Mouse (Mus musculus): ENCODE results near the gene Nphs2. TPM values are rescaled to one million over a fixed set of nuclear protein-coding genes. Genes with fewer than 3 reads are reported as not detected.

Nphs2 gene
- polyA plus RNA-seq (2017; shearing (Covaris generic)): not detected

DNA sequence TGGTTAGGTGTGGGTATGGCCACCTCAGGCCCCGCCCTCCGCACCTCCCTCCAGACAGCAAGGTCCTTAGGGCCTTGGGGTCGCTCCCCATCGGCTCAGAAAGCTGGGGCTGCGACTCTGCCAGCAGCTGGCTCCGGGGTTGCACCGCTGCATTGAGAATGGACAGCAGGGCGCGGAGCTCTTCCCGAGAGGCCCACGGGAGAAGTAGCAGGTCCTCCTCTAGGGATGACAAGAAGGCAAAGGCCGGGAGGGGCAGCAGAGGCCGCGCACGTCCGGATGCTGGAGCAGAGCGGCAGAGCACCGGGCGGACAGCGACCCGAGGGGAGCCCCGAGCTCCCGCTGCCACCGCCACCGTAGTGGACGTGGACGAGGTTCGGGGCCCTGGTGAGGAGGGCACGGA lies at the start of gene Nphs2:
Gene Nphs2, plus strand, starts transcription at position 98 of the 400 bp plus-strand sequence.

DNA sequence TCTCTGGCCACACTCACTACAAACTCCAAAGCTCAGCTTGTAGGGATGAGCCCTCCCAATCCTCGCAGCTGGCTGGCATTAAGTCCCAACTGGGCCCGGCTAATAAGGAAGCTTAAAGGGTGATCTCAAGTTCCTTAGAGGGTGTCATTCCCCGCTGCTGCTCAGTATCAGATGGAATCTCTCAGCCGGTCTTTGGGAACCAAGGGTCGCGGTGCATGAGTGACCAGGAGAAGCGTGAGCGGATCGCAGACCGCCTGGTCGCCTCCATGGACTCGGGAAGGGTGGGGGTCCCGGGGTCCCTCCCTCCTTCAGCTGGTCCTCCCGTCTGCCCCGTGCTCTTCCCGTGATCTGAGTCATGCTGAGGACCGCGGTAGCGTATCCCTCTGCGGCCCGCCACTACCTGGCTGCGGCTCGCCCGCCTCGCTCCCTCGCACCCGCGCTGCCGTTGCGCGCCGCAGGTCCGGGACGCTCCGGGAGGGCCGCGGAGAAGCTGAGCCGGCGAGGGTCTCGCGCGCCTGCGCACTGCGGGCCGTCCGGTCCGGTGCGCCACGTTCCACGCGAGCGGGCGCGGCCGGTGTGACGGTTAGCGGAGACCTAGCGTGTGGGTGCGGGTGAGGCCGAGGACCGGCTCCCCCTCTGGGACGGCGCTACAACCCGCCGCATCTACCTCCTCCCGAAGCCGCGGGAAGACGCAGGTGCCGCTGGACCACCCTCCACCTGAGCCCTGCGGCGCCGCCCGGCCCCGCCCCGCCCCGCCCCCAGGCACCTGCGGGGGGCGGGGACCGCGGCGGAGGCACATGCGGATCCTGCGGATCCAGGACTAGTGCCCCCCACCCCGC lies 7.4 kb upstream of the Nphs2 start, which contains the start of gene Tdrd5:
Gene Tdrd5, minus strand, starts transcription at position 754 of the 839 bp plus-strand sequence.

DNA sequence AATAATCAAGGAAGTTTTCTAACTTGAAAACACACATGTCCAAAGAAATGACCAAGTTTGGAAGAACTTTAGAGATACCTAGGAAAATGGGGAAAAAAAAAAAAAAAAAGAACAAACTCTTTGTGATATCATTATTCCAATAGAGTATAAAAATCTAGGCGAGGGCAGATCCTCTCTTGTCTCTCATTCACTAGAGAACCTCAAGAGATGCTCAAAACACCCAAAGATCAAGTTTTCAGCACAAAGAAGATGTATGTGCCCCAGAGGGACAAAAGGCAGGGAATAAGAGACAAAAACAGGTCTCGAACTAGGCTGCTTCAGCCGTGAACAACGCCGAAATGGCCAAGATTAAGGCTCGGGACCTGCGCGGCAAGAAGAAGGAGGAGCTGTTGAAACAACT lies 55.2 kb downstream of the Nphs2 start, which contains the start of gene Gm2000:
Gene Gm2000, plus strand, starts transcription at position 301 of the 400 bp plus-strand sequence.

Other genes starting within 250 kb of the Nphs2 start
- gene Fam163a, start 105.7 kb upstream of the Nphs2 start, polyA plus RNA-seq (2017; shearing (Covaris generic)): not detected
- gene Tdrd5, start 7.1 kb upstream of the Nphs2 start, polyA plus RNA-seq (2017; shearing (Covaris generic)): not detected
- gene Gm2000, start 55.3 kb downstream of the Nphs2 start, polyA plus RNA-seq (2017; shearing (Covaris generic)): 1,620 TPM
- gene Axdnd1, start 110.4 kb downstream of the Nphs2 start, polyA plus RNA-seq (2017; shearing (Covaris generic)): 0.82 TPM
- 44.0 TPM for gene Soat1, start 163.6 kb downstream of the Nphs2 start, polyA plus RNA-seq (2017; shearing (Covaris generic))
- gene Gm10031, start 213.3 kb downstream of the Nphs2 start, polyA plus RNA-seq (2017; shearing (Covaris generic)): 1.2 TPM
- gene Abl2, start 248.1 kb downstream of the Nphs2 start, polyA plus RNA-seq (2017; shearing (Covaris generic)): 2.8 TPM

All from CD4-positive, CD25-positive, alpha-beta regulatory T cell, adult 9 weeks (primary cell).